Mouse (Mus musculus): ENCODE results near the gene Crispld2. TPM values are rescaled to one million over a fixed set of nuclear protein-coding genes. Genes with fewer than 3 reads are reported as not detected.

Gene Crispld2
- polyA plus RNA-seq, 1 experiment from 2014 or later: 3.8 TPM

DNA sequence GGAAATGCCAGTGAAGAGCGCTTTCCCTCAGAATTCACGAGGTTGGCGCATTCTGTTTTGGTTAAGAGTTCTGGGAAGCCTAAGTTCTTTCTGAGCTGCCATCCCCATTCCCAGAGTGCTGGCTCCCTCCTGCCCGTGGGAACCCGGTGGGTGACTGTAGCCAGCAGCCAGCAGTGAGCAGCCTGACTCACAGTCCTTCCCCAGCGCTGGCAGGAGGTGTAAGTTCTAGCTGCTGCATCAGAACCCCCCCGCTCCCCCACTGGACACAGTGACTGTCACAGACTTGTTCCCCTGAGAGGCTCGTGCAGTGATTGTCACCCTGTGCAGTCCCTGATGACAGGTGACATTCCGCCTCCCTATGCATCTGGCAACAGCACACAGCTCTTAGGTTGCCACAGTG lies 22.1 kb upstream of the Crispld2 start:
- Histone ChIP-seq H3K27ac (no peak overlapping the region), H3K9me3 (peaks cover 9% of the 10 kb centered on the region), H3K4me1 (replicated peaks) (peaks cover 15% of the 10 kb centered on the region), H3K27me3 (ENCODE audit: insufficient read depth, poor library complexity, severe bottlenecking) (no peaks in the 10 kb centered on the region), H3K36me3 (peaks cover 5% of the 10 kb centered on the region; the same call in 1 of the 2 replicates), H3K4me3 (no peak overlapping the region)
- no peak for DNase-seq (ENCODE audit: low spot score)
- WGBS: 79% methylated on average over 9 of the region's 9 CpGs

DNA sequence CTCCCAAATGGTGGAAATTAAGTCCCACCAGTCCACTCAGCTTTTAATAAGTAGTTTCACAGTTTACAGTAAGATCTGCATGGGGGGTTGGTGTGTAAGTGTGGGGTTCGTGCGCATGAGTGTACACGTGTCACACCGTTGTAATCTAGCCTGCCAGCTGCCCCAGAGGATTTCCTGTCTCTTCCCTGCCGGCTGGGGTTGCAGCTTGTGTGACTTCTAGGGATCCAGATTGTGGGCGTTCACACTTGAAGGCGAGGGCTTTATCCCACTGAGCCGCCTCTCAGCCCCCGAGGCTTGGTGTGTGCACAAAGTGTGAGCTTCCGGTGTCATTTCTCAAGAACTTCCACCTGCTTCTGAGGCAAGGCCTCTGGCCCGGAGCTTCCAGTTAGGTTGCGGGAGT lies 19.7 kb upstream of the Crispld2 start:
- no peak for DNase-seq (ENCODE audit: low spot score)
- Histone ChIP-seq H3K4me3 (no peak overlapping the region), H3K27me3 (ENCODE audit: insufficient read depth, poor library complexity, severe bottlenecking) (no peaks in the 10 kb centered on the region), H3K36me3 (peaks cover 1% of the 10 kb centered on the region; the same call in 1 of the 2 replicates), H3K9me3 (peaks cover 5% of the 10 kb centered on the region), H3K4me1 (replicated peaks) (peaks cover 15% of the 10 kb centered on the region), H3K27ac (0 out of 2 replicates have a peak overlapping the region, but pooled peaks have one; percentile 3)
- WGBS: 80% methylated on average over 12 of the region's 12 CpGs

DNA sequence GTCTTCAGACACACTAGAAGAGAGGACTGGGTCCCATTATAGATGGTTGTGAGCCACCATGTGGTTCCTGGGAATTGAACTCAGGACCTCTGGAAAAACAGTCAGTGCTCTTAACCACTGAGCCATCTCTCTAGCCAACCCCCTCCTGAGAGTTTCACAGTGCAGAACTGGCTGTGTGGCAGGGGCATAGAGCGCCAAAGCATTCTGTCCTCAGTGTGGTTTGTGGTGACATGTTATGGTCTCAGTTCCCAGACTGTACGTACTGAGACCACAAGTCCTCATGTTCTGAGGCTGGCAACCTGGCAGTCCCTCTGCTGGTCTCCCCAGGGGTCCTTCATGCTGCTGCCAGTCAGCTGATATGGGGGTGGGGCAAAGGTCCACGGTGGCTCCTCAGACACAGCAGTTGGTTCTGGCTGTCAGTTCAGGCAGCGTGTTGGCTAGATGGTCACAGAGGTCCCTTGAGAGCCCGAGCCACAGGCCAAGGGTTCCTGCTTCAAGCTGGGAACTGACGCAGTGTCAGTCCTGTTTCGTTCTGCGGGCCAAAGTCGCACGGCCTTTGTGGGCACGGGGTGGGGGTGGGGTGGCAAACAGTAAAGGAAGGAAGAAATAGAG lies 13.4 kb upstream of the Crispld2 start:
- H3K27me3 ChIP-seq (ENCODE audit: insufficient read depth, poor library complexity, severe bottlenecking): no peaks in the 10 kb centered on the region
- 63% methylated on average over 11 of the region's 11 CpGs for WGBS
- H3K4me3 ChIP-seq: no peak overlapping the region
- no peak for DNase-seq (ENCODE audit: low spot score)
- no peaks in the 10 kb centered on the region for H3K36me3 ChIP-seq
- 0 out of 2 replicates have a peak overlapping the region, but pooled peaks have one; percentile 5 for H3K27ac ChIP-seq
- peaks cover 8% of the 10 kb centered on the region for H3K4me1 ChIP-seq (replicated peaks)
- H3K9me3 ChIP-seq: no peaks in the 10 kb centered on the region

DNA sequence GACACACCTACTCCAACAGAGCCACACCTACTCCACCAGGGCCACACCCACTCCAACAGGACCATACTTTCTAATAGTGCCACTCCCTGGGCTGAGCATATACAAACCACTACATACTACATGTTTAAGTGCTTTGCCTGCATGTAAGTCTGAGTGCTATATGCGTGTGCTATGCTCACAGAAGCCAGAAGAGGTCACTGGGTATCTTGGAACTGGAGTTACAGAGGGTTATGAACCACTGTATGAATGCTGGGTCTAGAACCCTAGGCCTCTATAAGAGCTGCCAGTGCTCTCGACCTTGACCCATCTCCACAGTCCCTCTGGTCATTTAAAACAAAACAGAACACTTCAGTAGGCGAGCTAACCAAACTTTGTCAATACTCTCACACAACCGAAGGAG lies 11.0 kb upstream of the Crispld2 start:
- no peaks in the 10 kb centered on the region for H3K27me3 ChIP-seq (ENCODE audit: insufficient read depth, poor library complexity, severe bottlenecking)
- H3K4me1 ChIP-seq (replicated peaks): peaks cover 8% of the 10 kb centered on the region
- no peak for DNase-seq (ENCODE audit: low spot score)
- no peaks in the 10 kb centered on the region for H3K9me3 ChIP-seq
- WGBS: 76% methylated on average over 4 of the region's 4 CpGs
- H3K27ac ChIP-seq: no peak overlapping the region
- no peaks in the 10 kb centered on the region for H3K36me3 ChIP-seq
- no peak overlapping the region for H3K4me3 ChIP-seq

DNA sequence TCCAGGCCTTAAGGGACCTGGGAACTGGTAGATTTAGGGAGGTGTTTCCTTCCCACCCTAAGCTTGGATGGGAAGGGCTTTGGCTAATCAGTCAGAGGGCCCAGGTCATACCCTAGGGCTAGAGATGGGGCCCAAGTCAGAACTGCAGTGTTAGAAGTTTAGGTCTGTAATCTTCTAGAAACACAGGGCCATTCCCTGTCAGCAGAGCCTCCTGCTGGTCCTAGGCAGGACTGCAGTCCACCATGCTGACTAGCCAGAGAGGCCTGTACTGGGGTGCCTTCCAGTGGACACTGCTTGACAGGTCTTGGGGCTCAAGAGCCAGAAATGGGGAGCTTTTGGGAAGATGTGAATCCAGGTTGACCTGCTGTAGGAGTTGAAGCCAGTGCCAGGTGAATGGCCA lies 8.2 kb upstream of the Crispld2 start:
- peaks cover 4% of the 10 kb centered on the region for H3K4me1 ChIP-seq (replicated peaks)
- H3K9me3 ChIP-seq: no peaks in the 10 kb centered on the region
- H3K36me3 ChIP-seq: no peaks in the 10 kb centered on the region
- no peaks in the 10 kb centered on the region for H3K27me3 ChIP-seq (ENCODE audit: insufficient read depth, poor library complexity, severe bottlenecking)
- H3K27ac ChIP-seq: no peak overlapping the region
- no peak for DNase-seq (ENCODE audit: low spot score)
- no peak overlapping the region for H3K4me3 ChIP-seq

DNA sequence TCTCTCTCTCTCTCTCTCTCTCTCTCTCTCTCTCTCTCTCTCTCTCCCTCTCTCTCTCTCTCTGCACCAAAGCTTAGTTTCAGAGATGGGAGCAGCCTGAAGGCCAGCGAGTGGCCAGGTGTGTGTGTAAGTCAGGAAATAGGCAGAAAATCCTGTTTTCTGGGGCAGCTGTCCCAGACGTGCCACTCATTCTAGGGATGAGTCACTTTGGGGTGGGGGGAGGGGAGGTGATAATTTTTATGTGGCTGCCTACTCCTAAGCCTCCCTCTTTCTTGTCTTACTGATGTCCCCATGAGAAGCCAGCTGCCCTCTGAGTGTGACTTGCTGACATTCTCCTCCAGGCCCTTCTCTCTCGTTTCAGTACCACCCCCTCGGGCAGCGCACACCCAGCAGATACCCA lies 6.1 kb upstream of the Crispld2 start:
- 80% methylated on average over 5 of the region's 5 CpGs for WGBS
- no peaks in the 10 kb centered on the region for H3K9me3 ChIP-seq
- no peak overlapping the region for H3K27ac ChIP-seq
- H3K27me3 ChIP-seq (ENCODE audit: insufficient read depth, poor library complexity, severe bottlenecking): peaks cover 12% of the 10 kb centered on the region
- no peaks in the 10 kb centered on the region for H3K36me3 ChIP-seq
- H3K4me1 ChIP-seq (replicated peaks): no peaks in the 10 kb centered on the region
- DNase-seq (ENCODE audit: low spot score): no peak
- H3K4me3 ChIP-seq: no peak overlapping the region

DNA sequence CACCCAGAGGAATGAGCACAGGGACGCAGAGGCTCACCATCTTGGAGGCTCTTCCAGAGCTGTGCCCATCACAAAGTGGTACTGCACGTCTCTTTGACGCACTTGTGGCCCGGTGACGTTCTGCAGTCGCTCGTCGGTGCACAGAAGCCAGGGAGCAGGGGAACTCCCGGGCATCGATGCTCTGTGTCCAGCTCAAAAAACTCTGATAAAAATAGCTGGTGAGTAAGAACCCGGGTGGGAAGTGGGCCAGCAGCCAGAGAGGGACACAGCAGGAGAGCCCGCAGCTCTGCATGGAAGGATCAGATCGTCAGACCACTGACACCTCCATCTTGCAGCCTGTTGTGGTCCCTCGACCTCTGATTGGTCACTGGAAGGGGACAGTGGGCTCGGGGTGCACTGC lies 4.2 kb upstream of the Crispld2 start:
- H3K36me3 ChIP-seq: no peaks in the 10 kb centered on the region
- H3K9me3 ChIP-seq: no peaks in the 10 kb centered on the region
- DNase-seq (ENCODE audit: low spot score): no peak
- peaks cover 31% of the 10 kb centered on the region for H3K27me3 ChIP-seq (ENCODE audit: insufficient read depth, poor library complexity, severe bottlenecking)
- H3K4me1 ChIP-seq (replicated peaks): peaks cover 17% of the 10 kb centered on the region
- no peak overlapping the region for H3K4me3 ChIP-seq
- no peak overlapping the region for H3K27ac ChIP-seq
- WGBS: 74% methylated on average over 15 of the region's 15 CpGs

DNA sequence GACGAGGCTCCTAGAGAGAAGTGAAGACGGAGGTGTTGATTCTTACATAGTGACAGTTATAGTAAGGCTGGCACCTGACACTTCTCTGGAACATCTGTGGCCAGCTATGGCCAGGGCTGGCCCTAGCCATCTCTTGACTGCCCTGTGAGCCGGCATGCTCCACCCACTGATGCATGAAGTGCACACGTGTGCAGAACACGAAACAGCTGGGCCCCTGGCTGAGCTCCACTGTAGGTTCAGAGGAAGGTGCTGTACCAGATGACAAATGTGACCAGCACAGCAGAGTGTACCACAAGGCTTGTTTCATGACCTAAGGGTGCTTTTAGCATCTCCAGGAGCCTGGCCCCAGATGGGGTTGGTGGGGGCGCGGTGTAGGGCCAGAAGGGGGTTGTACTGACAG lies 1.9 kb downstream of the Crispld2 start:
- Histone ChIP-seq H3K4me3 (no peak overlapping the region), H3K9me3 (no peaks in the 10 kb centered on the region), H3K27ac (no peak overlapping the region), H3K4me1 (replicated peaks) (peaks cover 38% of the 10 kb centered on the region), H3K27me3 (ENCODE audit: insufficient read depth, poor library complexity, severe bottlenecking) (peaks cover 53% of the 10 kb centered on the region), H3K36me3 (no peaks in the 10 kb centered on the region)
- DNase-seq (ENCODE audit: low spot score): no peak
- 71% methylated on average over 7 of the region's 7 CpGs for WGBS

DNA sequence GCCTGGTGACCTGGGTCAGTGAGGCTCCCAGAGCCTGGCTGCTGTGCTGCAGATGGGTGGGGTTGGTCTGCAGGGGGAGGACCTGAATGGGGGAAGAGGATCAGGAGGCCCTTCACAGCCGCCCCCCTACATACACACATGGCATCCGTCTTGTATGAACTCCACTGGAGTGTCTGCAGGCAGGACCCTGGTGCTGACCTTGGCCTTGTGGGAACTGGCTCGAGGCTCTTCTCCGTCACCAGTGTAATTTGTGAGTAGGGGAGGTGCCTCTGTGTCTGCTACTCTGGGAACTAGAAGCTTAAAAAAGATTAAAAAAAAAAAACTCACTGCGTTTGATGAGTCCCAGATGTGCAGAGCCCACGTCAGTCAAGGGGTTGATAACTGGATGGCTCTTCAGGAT lies 2.3 kb downstream of the Crispld2 start:
- Histone ChIP-seq H3K9me3 (no peaks in the 10 kb centered on the region), H3K27me3 (ENCODE audit: insufficient read depth, poor library complexity, severe bottlenecking) (peaks cover 53% of the 10 kb centered on the region), H3K4me3 (no peak overlapping the region), H3K4me1 (replicated peaks) (peaks cover 38% of the 10 kb centered on the region), H3K27ac (no peak overlapping the region), H3K36me3 (no peaks in the 10 kb centered on the region)
- no peak for DNase-seq (ENCODE audit: low spot score)
- WGBS: 65% methylated on average over 6 of the region's 6 CpGs

DNA sequence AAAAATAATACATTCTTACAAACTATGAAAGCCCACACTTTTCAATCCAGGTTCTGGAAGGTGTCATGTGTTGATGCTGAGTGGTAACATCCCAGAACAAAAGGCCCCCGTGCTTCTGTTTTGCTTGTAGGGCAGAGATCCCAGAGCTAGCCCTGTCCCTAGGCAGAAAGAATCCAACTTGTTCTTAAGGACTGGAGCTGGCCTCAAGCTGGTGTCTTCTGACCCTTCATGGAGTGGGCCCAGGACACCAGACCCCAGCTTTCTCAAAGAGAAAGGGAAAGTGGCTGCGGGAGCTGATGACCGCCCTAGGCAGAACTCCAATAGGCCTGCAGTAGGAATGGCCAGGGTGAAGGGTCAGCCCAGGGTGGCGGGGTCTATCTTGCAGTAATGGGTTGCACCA lies 5.0 kb downstream of the Crispld2 start:
- 84% methylated on average over 4 of the region's 4 CpGs for WGBS
- Histone ChIP-seq H3K36me3 (no peaks in the 10 kb centered on the region), H3K27me3 (ENCODE audit: insufficient read depth, poor library complexity, severe bottlenecking) (peaks cover 29% of the 10 kb centered on the region), H3K9me3 (no peaks in the 10 kb centered on the region), H3K4me3 (no peak overlapping the region), H3K4me1 (replicated peaks) (peaks cover 31% of the 10 kb centered on the region), H3K27ac (0 out of 2 replicates have a peak overlapping the region, but pooled peaks have one; percentile 2)
- no peak for DNase-seq (ENCODE audit: low spot score)

DNA sequence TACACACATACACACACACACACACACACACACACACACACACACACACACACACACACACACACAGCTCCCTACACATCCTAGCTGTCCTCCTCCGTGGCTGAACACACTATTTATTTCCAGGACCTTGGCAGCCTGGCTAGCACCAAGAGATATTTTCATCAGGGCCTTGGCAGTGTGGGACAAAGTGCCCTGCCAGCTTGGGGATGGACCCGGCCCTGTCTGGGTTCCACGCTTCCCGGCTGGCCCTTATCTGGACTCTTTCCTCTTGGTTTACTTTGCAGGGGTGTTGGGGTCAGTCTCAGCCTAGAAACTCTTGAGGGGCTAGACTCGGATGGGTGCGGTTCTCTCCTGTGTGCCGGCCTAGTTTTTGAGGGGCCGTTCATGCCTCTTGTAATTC lies 8.2 kb downstream of the Crispld2 start:
- H3K9me3 ChIP-seq: no peaks in the 10 kb centered on the region
- DNase-seq (ENCODE audit: low spot score): no peak
- WGBS: 82% methylated on average over 8 of the region's 8 CpGs
- peaks cover 36% of the 10 kb centered on the region for H3K4me1 ChIP-seq (replicated peaks)
- H3K27ac ChIP-seq: no peak overlapping the region
- H3K27me3 ChIP-seq (ENCODE audit: insufficient read depth, poor library complexity, severe bottlenecking): 0 out of 2 replicates have a peak, but pooled peaks cover 3% of the 10 kb centered on the region
- H3K4me3 ChIP-seq: no peak overlapping the region
- no peaks in the 10 kb centered on the region for H3K36me3 ChIP-seq

DNA sequence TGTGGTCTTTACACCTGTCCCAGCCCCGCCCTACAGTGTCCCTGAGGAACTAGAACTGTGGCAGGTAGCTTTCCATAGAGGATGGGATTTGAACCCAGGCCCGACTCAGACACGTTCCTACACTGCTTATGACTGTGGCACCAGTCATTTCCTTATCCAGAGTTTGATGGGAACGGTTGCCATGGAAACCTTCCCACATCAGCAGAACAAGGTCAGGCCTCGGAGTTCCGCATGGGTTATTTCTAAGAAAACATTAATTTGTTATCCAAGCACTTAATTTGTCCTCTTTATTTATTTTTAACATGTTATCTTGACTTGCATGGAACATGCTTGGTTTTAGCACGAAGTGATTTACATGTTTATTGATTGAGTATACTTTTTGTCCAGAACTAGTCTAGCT lies 9.5 kb downstream of the Crispld2 start:
- Histone ChIP-seq H3K4me3 (no peak overlapping the region), H3K27me3 (ENCODE audit: insufficient read depth, poor library complexity, severe bottlenecking) (peaks cover 3% of the 10 kb centered on the region; the same call in 1 of the 2 replicates), H3K9me3 (no peaks in the 10 kb centered on the region), H3K36me3 (no peaks in the 10 kb centered on the region), H3K27ac (no peak overlapping the region), H3K4me1 (replicated peaks) (peaks cover 44% of the 10 kb centered on the region)
- DNase-seq (ENCODE audit: low spot score): no peak
- WGBS: 75% methylated on average over 7 of the region's 7 CpGs

DNA sequence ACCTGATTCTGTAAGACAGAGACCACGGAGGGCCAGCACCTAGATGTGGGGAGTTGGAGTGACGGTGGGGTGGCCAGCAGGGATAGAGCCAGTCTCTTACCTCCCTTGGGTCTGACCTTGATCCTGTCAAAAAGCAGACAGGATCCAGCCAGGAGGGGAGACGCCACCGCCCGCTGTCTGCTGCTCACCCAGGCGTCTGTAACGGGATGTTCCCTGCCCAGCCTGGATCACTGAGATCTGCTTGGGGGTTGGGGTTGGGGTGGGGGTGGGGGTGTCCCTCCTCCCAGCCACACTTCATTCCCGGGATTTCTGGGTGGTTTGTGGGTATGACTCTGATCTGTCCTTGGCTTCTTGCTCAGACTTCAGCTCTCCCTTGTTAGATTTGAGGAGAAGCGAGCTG lies 10.1 kb downstream of the Crispld2 start:
- Histone ChIP-seq H3K4me1 (replicated peaks) (peaks cover 48% of the 10 kb centered on the region), H3K9me3 (no peaks in the 10 kb centered on the region), H3K27me3 (ENCODE audit: insufficient read depth, poor library complexity, severe bottlenecking) (peaks cover 3% of the 10 kb centered on the region; the same call in 1 of the 2 replicates), H3K4me3 (no peak overlapping the region), H3K27ac (0 out of 2 replicates have a peak overlapping the region, but pooled peaks have one; percentile 10), H3K36me3 (no peaks in the 10 kb centered on the region)
- 65% methylated on average over 9 of the region's 9 CpGs for WGBS
- no peak for DNase-seq (ENCODE audit: low spot score)
